Mouse (Mus musculus): Measurements from ENCODE around the gene Sdc3. TPM values are rescaled to one million over a fixed set of nuclear protein-coding genes. Genes with fewer than 3 reads are reported as not detected.

Sdc3 gene
- total RNA-seq, 2 experiments from 2014 or later = 294 to 435 TPM

Other genes starting within 250 kb of the Sdc3 start
- gene Nkain1, start 218.4 kb upstream of the Sdc3 start, total RNA-seq (2021) = 1 to 10 TPM; 7.0 to 9.9 TPM
- gene Pum1, start 129.2 kb upstream of the Sdc3 start, total RNA-seq (2021) = 10 to 100 TPM; 77.2 to 80.1 TPM
- 10 to 100 TPM; 21.7 to 31.3 TPM for gene Laptm5, start 120.6 kb downstream of the Sdc3 start, total RNA-seq (2021)
- gene Matn1, start 151.8 kb downstream of the Sdc3 start, total RNA-seq (2021) = not detected

Data from adrenal gland, postnatal 36 days (tissue).